8 mouse cellular contexts compared by ENCODE assay signal in genomic region chr11:60273273-60273805, GRCm38 (mm10). TPM values are rescaled to one million over a fixed set of nuclear protein-coding genes. Genes with fewer than 3 reads are reported as not detected.
DNase-seq lines count a peak whose midpoint lies in the region; ATAC-seq and TF ChIP-seq lines count a peak whose summit lies in the region.

No protein-coding gene starts in this region.

- H3K4me1 ChIP-seq in heart, embryonic 14.5 days (ENCODE audit: control insufficient read depth in 2 of 2, insufficient read depth in 2 of 2, low read length in 2 of 2) = peaks cover 6 to 20% of the 10 kb centered on the region in 2 experiments; a peak in 3 of 4 replicates
- peaks cover under 1% of the 10 kb centered on the region; the same call in 1 of the 2 replicates for H3K4me1 ChIP-seq in forebrain, embryonic 13.5 days
- no peaks in the 10 kb centered on the region for H3K4me1 ChIP-seq in liver, postnatal 0 days (ENCODE audit: insufficient read depth)

- in situ Hi-C loops in Patski (cut with MboI; ENCODE audit: low pct_unique_long_range_greater_than_20kb) = no loop called here

- no peak overlapping the region for H3K4me2 ChIP-seq in heart, embryonic 14.5 days (ENCODE audit: low read length)
- H3K4me2 ChIP-seq in forebrain, embryonic 13.5 days = no peak overlapping the region
- H3K4me2 ChIP-seq in liver, postnatal 0 days (ENCODE audit: low read depth, low read length) = no peak overlapping the region

- CTCF ChIA-PET in Patski (lab: Charles Lee) = interaction anchor here (0.8 to 3.3 kb wide), 8 partner anchors 10 to 168 kb away, joined by 3 to 13 read pairs (median 4); partner anchors contain the start of gene Rai1

- no peaks in the 10 kb centered on the region for H3K9me3 ChIP-seq in heart, embryonic 14.5 days (ENCODE audit: control insufficient read depth, low read length)
- H3K9me3 ChIP-seq in forebrain, embryonic 13.5 days (replicated peaks) = no peaks in the 10 kb centered on the region
- H3K9me3 ChIP-seq in liver, postnatal 0 days (ENCODE audit: low read length) = no peaks in the 10 kb centered on the region

- no peak for DNase-seq in heart, adult 9 months (ENCODE audit: low spot score in 2 of 2)
- peak; percentile 44 for DNase-seq in Patski (ENCODE audit: low read depth, low spot score)
- no peak for DNase-seq in liver, postnatal 0 days
- no peak for DNase-seq in frontal cortex, postnatal 14 days (ENCODE audit: low spot score in 2 of 2)
- no peak for DNase-seq in gastrocnemius, postnatal 25 days
- DNase-seq in spleen, postnatal 36 days (ENCODE audit: low spot score in 2 of 2) = no peak

- 57% methylated on average over 5 of the region's 5 CpGs for WGBS in heart, embryonic 14.5 days
- 80% methylated on average over 5 of the region's 5 CpGs for WGBS in forebrain, embryonic 13.5 days
- WGBS in liver, postnatal 0 days (ENCODE audit: insufficient replicate concordance) = 67% methylated on average over 5 of the region's 5 CpGs

- peaks cover 29% of the 10 kb centered on the region for H3K36me3 ChIP-seq in heart, embryonic 14.5 days (ENCODE audit: control insufficient read depth, insufficient read depth, low read length)
- H3K36me3 ChIP-seq in forebrain, embryonic 13.5 days (ENCODE audit: poor library complexity, severe bottlenecking) = peaks cover 19% of the 10 kb centered on the region
- H3K36me3 ChIP-seq in liver, postnatal 0 days (replicated peaks; ENCODE audit: insufficient read depth, low read length) = peaks cover 8% of the 10 kb centered on the region; the same call in 1 of the 2 replicates

- TF ChIP-seq CTCF in Patski (IDR thresholded peaks at IDR 0.05) = no peak
- no peak for TF ChIP-seq CTCF in liver, postnatal 0 days (IDR thresholded peaks at IDR 0.05; ENCODE audit: low read depth)

- 0 out of 2 replicates have a peak, but pooled peaks have one; percentile 15 for TF ChIP-seq EP300 in liver, postnatal 0 days (IDR thresholded peaks at IDR 0.05; ENCODE audit: low read depth)

- POLR2A ChIA-PET in Patski (lab: Charles Lee) = interaction anchor here (0.7 kb wide), 1 partner anchor 27 kb away, joined by 3 read pairs; no protein-coding TSS in a partner anchor

- no peaks in the 10 kb centered on the region for H3K27me3 ChIP-seq in heart, embryonic 14.5 days (ENCODE audit: control insufficient read depth, insufficient read depth, low read length)
- no peaks in the 10 kb centered on the region for H3K27me3 ChIP-seq in Patski
- H3K27me3 ChIP-seq in forebrain, embryonic 13.5 days = no peaks in the 10 kb centered on the region
- no peaks in the 10 kb centered on the region for H3K27me3 ChIP-seq in liver, postnatal 0 days (ENCODE audit: insufficient read depth, low read length)

- no peak overlapping the region for H3K4me3 ChIP-seq in heart, embryonic 14.5 days (ENCODE audit: control insufficient read depth in 1 of 2, insufficient read depth in 1 of 2, low read depth in 1 of 2, low read length in 2 of 2)
- no peak overlapping the region for H3K4me3 ChIP-seq in forebrain, embryonic 13.5 days
- H3K4me3 ChIP-seq in liver, postnatal 0 days (ENCODE audit: low read depth, low read length) = no peak overlapping the region

- peak overlapping the region; percentile 46 to 52 for H3K27ac ChIP-seq in heart, embryonic 14.5 days (replicated peaks in 1 of 2; ENCODE audit: control insufficient read depth in 1 of 2, insufficient read depth in 1 of 2, low read depth in 2 of 2, low read length in 2 of 2)
- H3K27ac ChIP-seq in forebrain, embryonic 13.5 days = 0 out of 2 replicates have a peak overlapping the region, but pooled peaks have one; percentile 0
- H3K27ac ChIP-seq in liver, postnatal 0 days (ENCODE audit: low read depth) = peak overlapping the region; percentile 29; the same call in 1 of the 2 replicates

- peak; percentile 58 for ATAC-seq in heart, embryonic 14.5 days (ENCODE audit: insufficient number of reproducible peaks, insufficient read depth, low FRiP score, low read depth)
- peak; percentile 51 for ATAC-seq in Patski
- ATAC-seq in forebrain, embryonic 13.5 days = no peak
- ATAC-seq in liver, postnatal 0 days = 0 out of 2 replicates have a peak, but pooled peaks have one; percentile 25

- no peak overlapping the region for H3K9ac ChIP-seq in heart, embryonic 14.5 days (ENCODE audit: low read length)
- no peak overlapping the region for H3K9ac ChIP-seq in forebrain, embryonic 13.5 days
- H3K9ac ChIP-seq in liver, postnatal 0 days (replicated peaks) = no peak overlapping the region

RNA-seq across cellular contexts. Expression of gene Srebf1, which starts 51.0 kb away (rescaled TPM):
- polyA plus RNA-seq in heart, embryonic 14.5 days (2014; fragmentation: Nextera tagmentation; extraction: Ambion mirVana) = 37.9 and 45.3 TPM in 2 replicates
- 65.4 TPM for polyA plus RNA-seq in Patski (2021)
- 52.1 and 56.7 TPM in 2 replicates for polyA plus RNA-seq in forebrain, embryonic 13.5 days (2015; fragmentation: Nextera tagmentation; extraction: Ambion mirVana)
- 21.4 and 31.0 TPM in 2 replicates for polyA plus RNA-seq in liver, postnatal 0 days (2015; fragmentation: Nextera tagmentation; extraction: Ambion mirVana)
- total RNA-seq in gastrocnemius, postnatal 25 days (2021) = 10 to 100 TPM; 16.8 to 20.0 TPM
